Mouse (Mus musculus) T-helper 1 cell (primary cell): Measurements from ENCODE around the gene Cytip.

ENCODE experiments used
- in situ Hi-C: fragments of 300-600 bp; cut with MboI, MseI; formaldehyde crosslinking; loops from one replicate; pipeline ENCODE4 v1.15.1; 2025; ENCODE audit warnings: high pct_unique_total_duplicates

Gene Cytip

DNA sequence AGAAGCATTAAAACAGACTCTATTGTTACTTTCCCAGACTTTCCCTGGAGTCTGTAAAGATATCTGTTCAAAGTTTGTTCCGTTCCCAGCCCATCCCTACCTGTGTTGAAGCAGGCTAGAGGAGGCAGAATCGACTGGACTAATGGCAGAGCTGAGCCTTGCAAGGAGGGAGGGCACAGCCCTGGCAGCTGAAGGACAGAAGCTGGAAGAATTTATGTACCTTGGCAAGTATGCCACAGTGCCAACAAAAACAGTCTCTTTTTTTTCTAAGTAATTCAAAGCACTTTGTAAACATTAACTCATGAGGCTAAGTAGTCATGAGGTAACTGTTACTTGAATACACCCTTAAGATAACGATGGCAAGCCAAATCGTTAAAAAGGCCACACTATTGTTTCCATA lies at the start of gene Cytip:
Gene Cytip (minus strand): TSS at position 187 of the 400 bp plus-strand sequence.
- in situ Hi-C loops, result loop anchor here (25.0 kb wide), 1 partner anchor 1267 kb away; no protein-coding TSS in a partner anchor

DNA sequence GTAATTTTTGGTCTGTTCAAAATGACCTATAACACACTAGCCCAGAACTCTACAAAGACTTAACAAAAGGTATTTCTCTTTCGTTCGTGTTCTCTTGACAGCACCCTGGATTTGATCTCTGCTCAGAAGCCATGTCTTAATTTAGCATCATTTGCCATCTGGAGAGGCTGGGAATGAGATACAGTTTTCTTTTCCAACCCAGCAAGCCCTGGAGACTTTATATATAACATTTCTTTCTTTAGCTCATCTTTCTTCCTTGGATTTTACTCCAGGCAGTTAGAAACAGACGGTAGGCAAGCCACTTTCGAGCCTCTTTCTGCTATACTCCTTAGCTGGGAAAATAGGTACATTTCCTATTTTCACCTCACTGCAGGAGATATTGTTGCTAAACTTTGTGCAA lies 45.3 kb upstream of the Cytip start:
- in situ Hi-C loops, result loop anchor here (10.0 kb wide), 1 partner anchor 666 kb away; no protein-coding TSS in a partner anchor

DNA sequence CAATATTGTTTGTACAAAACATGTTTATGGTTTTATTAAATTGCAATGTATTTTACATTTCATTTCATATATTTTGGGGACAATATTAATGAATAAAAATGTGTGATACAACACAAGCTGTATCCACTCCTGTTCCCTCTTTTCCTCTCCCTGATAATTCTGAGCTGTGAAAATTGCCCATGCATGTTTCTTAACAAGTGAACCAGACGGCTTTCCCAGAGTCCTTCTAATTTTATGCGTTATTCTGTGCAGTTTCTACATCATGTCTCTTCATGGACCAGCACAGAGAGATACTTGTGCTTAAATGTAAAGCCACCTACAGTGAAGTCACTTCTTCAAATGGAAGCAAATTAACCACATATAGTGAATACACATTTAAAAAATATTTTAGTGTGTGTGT lies 42.2 kb upstream of the Cytip start:
- in situ Hi-C loops, result no loop called here

GRCm38 (mm10) chr2:58199442-58199841 lies 4.1 kb upstream of the Cytip start:
- in situ Hi-C loops, result loop anchor here (25.0 kb wide), 1 partner anchor 1263 kb away; no protein-coding TSS in a partner anchor

- in situ Hi-C loops, result loop anchor here (25.0 kb wide), 1 partner anchor 1265 kb away; no protein-coding TSS in a partner anchor
Observed at GRCm38 (mm10) chr2:58196880-58197279, 1.5 kb upstream of the Cytip start.

- in situ Hi-C loops, result loop anchor here (5.0 to 25.0 kb wide), 2 partner anchors 223 to 1268 kb away; no protein-coding TSS in a partner anchor
Observed at GRCm38 (mm10) chr2:58194422-58195115, 763 bp downstream of the Cytip start.

- in situ Hi-C loops, result loop anchor here (5.0 to 25.0 kb wide), 2 partner anchors 225 to 1270 kb away; no protein-coding TSS in a partner anchor
Observed at GRCm38 (mm10) chr2:58192160-58192559, 3.2 kb downstream of the Cytip start.

DNA sequence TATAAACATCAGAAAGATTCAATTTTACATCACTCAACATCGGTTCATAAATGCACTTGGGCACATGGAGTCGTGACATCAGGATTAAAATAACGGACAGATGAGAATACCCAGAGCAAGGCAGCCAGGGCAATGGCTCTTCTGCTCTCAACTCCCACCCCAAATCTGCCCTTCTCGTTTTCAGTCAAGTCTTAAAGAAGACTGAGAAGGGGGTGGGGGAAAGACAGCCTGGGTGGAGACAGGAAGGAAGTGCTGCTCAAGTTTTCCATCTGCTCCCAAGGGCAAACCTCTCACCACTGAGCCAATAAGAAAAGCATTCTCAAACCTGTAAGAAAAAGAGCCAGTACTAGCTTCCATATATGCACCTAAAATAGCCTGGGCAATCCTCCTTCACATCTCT lies 5.8 kb downstream of the Cytip start:
- in situ Hi-C loops, result loop anchor here (25.0 kb wide), 1 partner anchor 1273 kb away; no protein-coding TSS in a partner anchor

- in situ Hi-C loops, result loop anchor here (25.0 kb wide), 1 partner anchor 1273 kb away; no protein-coding TSS in a partner anchor
Observed at GRCm38 (mm10) chr2:58188903-58189302, 6.4 kb downstream of the Cytip start.

- in situ Hi-C loops, result loop anchor here (25.0 kb wide), 1 partner anchor 1275 kb away; no protein-coding TSS in a partner anchor
Observed at GRCm38 (mm10) chr2:58187310-58188051, 7.9 kb downstream of the Cytip start.

- in situ Hi-C loops, result loop anchor here (25.0 kb wide), 1 partner anchor 1278 kb away; no protein-coding TSS in a partner anchor
Observed at GRCm38 (mm10) chr2:58184197-58184596, 11.1 kb downstream of the Cytip start.

DNA sequence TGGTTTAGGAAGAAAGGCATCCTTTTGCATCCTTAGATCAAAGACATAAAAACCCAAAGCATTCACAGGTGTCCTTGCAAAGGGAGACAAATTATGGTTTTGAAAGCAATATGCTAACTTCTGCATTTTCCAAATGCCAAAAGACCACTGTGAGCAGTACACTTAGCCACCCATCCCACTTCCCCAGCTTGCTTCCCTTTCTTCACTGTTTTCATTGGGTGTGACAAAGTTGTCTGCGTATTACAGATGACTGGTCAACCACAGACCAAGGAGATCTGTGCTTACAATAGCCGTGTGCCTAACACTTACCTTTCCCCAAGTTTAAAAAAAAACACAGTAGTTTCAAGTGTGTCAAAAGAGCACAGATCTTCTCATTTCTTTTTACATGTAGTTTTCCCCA lies 11.7 kb downstream of the Cytip start:
- in situ Hi-C loops, result loop anchor here (25.0 kb wide), 1 partner anchor 1279 kb away; no protein-coding TSS in a partner anchor

DNA sequence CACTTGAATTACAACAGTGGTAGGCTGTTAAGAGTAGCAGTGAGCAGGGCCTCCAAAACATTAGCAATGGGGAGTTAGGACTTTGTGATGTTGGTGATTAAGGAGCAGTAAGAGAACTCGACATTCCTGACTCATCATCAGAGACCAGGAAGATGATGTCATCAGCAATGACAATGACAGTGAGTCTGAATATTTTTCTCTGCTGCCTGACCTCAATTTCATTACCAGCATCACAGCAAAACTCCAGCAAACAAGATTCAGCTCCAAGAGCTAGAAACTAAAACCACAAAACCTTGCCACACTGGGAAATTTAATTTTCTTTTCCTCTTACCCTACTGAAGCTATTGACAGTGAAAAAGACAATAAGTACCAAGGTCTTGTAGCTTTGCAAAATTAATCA lies 14.6 kb downstream of the Cytip start:
- in situ Hi-C loops, result loop anchor here (25.0 kb wide), 1 partner anchor 1282 kb away; no protein-coding TSS in a partner anchor

DNA sequence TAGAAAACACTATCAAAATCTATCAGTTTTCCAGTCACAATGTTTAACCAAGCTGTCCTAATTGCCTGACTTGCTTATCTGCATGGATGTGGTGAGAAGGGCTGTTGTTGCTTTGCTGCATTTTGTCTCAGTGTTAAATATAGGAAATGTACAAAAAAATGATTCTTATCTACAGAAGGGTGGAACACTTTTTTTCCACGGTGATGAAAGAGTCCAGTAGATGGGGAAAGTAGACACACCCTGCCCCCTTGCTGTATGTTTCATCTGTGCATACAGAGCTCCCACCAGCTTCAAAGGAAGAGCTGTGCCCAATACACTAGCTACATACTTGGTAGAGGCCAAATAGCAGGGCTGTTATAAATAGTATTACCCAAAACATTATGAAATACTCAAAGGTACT lies 16.3 kb downstream of the Cytip start:
- in situ Hi-C loops, result loop anchor here (25.0 kb wide), 1 partner anchor 1283 kb away; no protein-coding TSS in a partner anchor

DNA sequence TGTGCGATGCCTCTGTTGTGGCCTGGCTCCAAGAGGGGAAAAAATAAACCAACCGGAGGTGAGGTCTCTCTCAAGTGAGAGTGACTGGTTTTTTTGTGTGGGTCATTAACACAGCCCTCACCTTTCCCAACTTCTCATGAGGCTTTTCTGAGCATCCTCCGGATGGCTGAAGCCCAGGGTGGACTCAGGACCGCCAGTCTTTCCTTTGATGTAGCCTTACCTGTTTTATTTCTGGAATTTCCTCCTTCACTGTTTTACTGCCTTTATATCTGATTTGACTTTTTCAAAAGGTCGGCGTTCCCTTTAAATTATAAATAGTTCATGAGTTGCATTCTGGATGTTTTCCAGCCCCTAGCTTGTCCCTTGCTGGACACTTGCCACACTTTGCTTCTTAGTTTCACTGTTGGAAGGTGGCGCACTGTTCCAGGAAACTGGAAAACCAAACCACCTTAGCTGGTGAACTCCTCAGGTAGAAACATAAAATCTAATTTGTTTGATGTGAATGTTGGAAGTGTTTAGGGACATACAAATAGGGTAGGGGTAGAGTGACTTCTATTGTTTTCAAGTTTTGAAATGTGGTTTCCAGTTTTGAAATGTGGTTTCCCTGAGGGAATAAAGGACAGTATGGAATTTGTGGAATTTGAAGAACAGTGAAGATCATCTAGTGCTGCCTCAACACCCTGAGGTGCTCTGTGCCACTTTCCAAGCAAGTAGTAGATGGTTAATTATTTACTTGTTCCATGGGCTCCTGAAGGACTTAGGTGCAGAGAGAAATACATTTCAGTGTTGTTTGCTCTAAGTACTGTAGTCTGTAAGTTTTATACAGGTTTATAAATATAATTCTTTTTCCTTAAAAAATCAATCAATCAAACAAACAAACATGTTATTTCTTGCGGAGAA lies 19.7 kb downstream of the Cytip start:
- in situ Hi-C loops, result loop anchor here (25.0 kb wide), 1 partner anchor 1287 kb away; no protein-coding TSS in a partner anchor

DNA sequence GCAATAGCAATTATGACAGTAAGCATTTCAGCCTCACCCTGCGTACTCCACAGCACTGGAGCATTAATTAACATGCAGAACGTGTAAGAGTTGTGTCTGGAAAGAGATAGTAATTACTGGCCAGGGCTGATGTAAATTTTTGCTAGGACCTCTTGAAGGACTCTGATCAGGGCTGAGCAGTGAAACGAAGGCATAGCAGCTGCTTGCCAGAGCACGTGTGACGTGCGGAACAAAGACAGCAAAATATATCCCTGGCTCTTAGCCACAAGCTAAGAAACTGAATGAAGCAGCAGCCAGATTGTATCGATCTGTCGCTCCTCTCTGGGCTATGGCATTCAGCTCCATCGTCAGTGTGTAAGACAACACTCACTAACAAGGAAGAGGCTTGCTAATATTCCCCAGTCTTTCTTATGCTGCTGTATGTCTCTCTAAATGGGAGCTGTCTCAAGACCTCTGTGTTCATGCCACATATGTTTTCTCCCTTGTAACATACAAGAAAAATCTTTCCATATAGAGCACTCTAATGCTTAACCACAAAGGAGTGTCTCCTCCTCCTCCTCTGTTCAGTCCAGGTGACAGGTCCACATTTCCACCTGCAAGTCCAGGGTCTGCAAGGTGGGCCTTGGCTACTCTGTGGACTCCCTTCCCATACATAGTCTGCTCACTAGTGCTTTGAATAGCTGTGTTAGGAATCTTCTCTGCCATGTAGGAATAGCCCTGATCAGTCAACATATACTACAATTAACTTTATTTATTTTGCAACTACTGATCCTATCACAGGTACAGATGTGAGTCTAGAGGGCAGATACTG lies 20.7 kb downstream of the Cytip start:
- in situ Hi-C loops, result loop anchor here (25.0 kb wide), 2 partner anchors 988 to 1288 kb away; partner anchors contain the start of genes Ccdc148 and Pkp4

- in situ Hi-C loops, result loop anchor here (25.0 kb wide), 1 partner anchor 989 kb away; the partner anchor contains the start of genes Ccdc148 and Pkp4
Observed at GRCm38 (mm10) chr2:58172963-58173362, 22.4 kb downstream of the Cytip start.

DNA sequence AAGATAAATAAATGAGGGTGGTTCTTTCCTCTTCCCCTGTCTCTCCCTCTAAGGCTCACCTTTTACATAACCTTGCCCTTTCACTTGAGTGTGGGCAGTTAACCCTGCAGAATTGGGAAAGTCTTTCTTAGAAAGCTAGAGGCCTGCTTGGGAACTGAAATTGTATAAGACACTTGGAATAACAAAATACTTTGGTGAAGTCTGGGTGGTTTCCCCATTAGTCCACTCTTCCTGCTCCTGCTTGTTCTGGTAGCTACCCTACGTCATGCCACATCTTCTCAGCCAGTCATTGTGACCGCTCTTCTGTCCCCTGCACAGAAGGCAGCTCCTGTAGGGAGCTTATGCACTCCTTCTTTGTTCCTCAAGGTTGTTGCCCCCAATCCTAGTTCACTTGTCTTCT lies 26.2 kb downstream of the Cytip start:
- in situ Hi-C loops, result loop anchor here (25.0 kb wide), 1 partner anchor 993 kb away; the partner anchor contains the start of genes Ccdc148 and Pkp4

GRCm38 (mm10) chr2:58167654-58168053 lies 27.7 kb downstream of the Cytip start:
- in situ Hi-C loops, result loop anchor here (25.0 kb wide), 1 partner anchor 995 kb away; the partner anchor contains the start of genes Ccdc148 and Pkp4

DNA sequence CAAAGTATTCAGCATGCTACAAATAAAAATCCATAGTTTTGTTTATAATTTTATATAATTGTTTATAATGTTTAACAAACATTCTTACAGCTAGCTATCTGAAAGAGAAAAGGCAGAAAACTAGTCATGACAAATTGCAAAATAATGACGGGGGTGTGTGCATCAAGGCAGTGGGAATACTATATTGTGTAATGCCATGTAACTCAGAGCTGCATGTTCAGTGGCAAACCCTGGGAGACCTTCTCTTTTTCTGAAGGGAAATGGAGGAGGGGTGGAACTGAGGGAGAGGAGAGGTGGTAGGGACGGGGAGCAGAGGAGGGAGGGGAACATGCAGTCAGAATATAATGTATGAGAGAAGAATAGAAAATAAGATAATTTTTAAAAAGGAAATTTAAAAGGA lies 28.6 kb downstream of the Cytip start:
- in situ Hi-C loops, result loop anchor here (25.0 kb wide), 1 partner anchor 996 kb away; the partner anchor contains the start of genes Ccdc148 and Pkp4
